Mouse (Mus musculus): Measurements from ENCODE around the gene Tmem59l. TPM values are rescaled to one million over a fixed set of nuclear protein-coding genes. Genes with fewer than 3 reads are reported as not detected.

The Tmem59l gene
- polyA plus RNA-seq, 1 experiment from 2014 or later: 0.76 TPM

DNA sequence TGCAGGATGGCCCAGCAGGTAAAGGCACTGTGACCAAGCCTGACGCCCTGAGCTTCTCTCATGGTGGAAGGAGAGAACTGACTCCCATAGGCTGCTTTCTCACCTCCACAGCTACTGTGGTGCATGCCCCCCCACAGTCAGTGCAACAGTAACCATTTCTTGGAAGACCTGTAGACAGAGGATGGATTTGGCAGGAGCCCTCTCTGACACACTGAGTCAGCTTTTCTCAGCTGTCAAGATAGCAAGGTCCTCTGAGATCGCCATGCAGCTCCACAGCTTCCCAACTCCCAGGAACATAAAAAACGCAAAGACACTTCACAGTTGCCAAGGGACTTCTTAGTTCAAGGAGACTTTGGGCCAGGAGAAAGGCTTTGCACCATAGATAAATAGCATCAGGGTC lies 28.7 kb downstream of the Tmem59l start:
- Histone ChIP-seq H3K4me1 (peaks cover 49% of the 10 kb centered on the region), H3K4me3 (no peak overlapping the region), H3K27me3 (replicated peaks) (no peaks in the 10 kb centered on the region), H3K36me3 (peaks cover 9% of the 10 kb centered on the region; the same call in 1 of the 2 replicates), H3K27ac (replicated peaks) (no peak overlapping the region), H3K9me3 (peaks cover 3% of the 10 kb centered on the region; the same call in 1 of the 2 replicates), H3K9ac (no peak overlapping the region), H3K4me2 (no peak overlapping the region)
- WGBS: 59% methylated on average over 3 of the region's 3 CpGs
- ATAC-seq (ENCODE audit: extremely low read depth, insufficient number of reproducible peaks, low FRiP score, low TSS enrichment): no peak

GRCm38 (mm10) chr8:70457882-70458281 lies 29.3 kb downstream of the Tmem59l start:
- Histone ChIP-seq H3K4me3 (no peak overlapping the region), H3K36me3 (peaks cover 9% of the 10 kb centered on the region; the same call in 1 of the 2 replicates), H3K27me3 (replicated peaks) (0 out of 2 replicates have a peak, but pooled peaks cover 1% of the 10 kb centered on the region), H3K27ac (replicated peaks) (no peak overlapping the region), H3K4me2 (no peak overlapping the region), H3K9me3 (peaks cover 3% of the 10 kb centered on the region; the same call in 1 of the 2 replicates), H3K9ac (no peak overlapping the region), H3K4me1 (peaks cover 52% of the 10 kb centered on the region)
- WGBS: 87% methylated on average over 6 of the region's 6 CpGs
- no peak for ATAC-seq (ENCODE audit: extremely low read depth, insufficient number of reproducible peaks, low FRiP score, low TSS enrichment)

DNA sequence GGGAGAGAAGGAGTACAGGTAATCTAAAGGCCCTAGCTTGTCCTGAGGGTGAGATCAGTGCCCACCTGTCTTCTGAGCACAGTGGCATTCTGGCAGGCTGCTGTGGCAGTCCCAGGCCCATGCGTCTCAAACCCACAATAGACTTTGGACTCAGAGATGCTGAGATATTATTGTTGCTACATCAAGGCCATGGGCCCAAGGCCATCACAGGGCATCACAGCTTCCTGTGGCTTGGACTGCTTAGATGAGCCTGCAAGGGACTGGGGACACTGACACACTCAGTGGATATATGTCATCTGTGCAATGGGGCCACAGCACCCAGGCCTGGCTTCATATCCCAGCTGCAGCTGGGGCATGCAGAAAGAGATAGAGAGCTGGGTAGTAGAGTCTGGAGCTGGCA lies 30.2 kb downstream of the Tmem59l start:
- WGBS: 96% methylated on average over 1 of the region's 1 CpGs
- H3K9ac ChIP-seq: 0 out of 2 replicates have a peak overlapping the region, but pooled peaks have one; percentile 3
- H3K4me2 ChIP-seq: no peak overlapping the region
- no peak overlapping the region for H3K27ac ChIP-seq (replicated peaks)
- peaks cover 7% of the 10 kb centered on the region; the same call in 1 of the 2 replicates for H3K27me3 ChIP-seq (replicated peaks)
- peaks cover 54% of the 10 kb centered on the region for H3K4me1 ChIP-seq
- ATAC-seq (ENCODE audit: extremely low read depth, insufficient number of reproducible peaks, low FRiP score, low TSS enrichment): no peak
- peaks cover 3% of the 10 kb centered on the region; the same call in 1 of the 2 replicates for H3K9me3 ChIP-seq
- no peak overlapping the region for H3K4me3 ChIP-seq
- H3K36me3 ChIP-seq: peaks cover 15% of the 10 kb centered on the region

- H3K9me3 ChIP-seq: no peaks in the 10 kb centered on the region
- peak overlapping the region; percentile 70 for H3K9ac ChIP-seq
- peaks cover 30% of the 10 kb centered on the region for H3K36me3 ChIP-seq
- H3K4me3 ChIP-seq: no peak overlapping the region
- no peak overlapping the region for H3K4me2 ChIP-seq
- WGBS: 46% methylated on average over 5 of the region's 5 CpGs
- ATAC-seq (ENCODE audit: extremely low read depth, insufficient number of reproducible peaks, low FRiP score, low TSS enrichment): no peak
- peak overlapping the region; percentile 75 for H3K27ac ChIP-seq (replicated peaks)
- peaks cover 21% of the 10 kb centered on the region for H3K27me3 ChIP-seq (replicated peaks)
- H3K4me1 ChIP-seq: peaks cover 43% of the 10 kb centered on the region
Measured at GRCm38 (mm10) chr8:70453852-70454251, 33.3 kb downstream of the Tmem59l start.

- no peak overlapping the region for H3K4me3 ChIP-seq
- 0 out of 2 replicates have a peak overlapping the region, but pooled peaks have one; percentile 70 for H3K9ac ChIP-seq
- 38% methylated on average over 52 of the region's 52 CpGs for WGBS
- H3K9me3 ChIP-seq: no peaks in the 10 kb centered on the region
- peaks cover 30% of the 10 kb centered on the region for H3K36me3 ChIP-seq
- H3K27me3 ChIP-seq (replicated peaks): peaks cover 21% of the 10 kb centered on the region
- no peak for ATAC-seq (ENCODE audit: extremely low read depth, insufficient number of reproducible peaks, low FRiP score, low TSS enrichment)
- H3K4me2 ChIP-seq: peak overlapping the region; percentile 22
- no peak overlapping the region for H3K27ac ChIP-seq (replicated peaks)
- H3K4me1 ChIP-seq: peaks cover 53% of the 10 kb centered on the region
Measured at GRCm38 (mm10) chr8:70452196-70452966, 34.8 kb downstream of the Tmem59l start.

- WGBS: 53% methylated on average over 19 of the region's 19 CpGs
- H3K9ac ChIP-seq: 0 out of 2 replicates have a peak overlapping the region, but pooled peaks have one; percentile 37
- no peak overlapping the region for H3K4me3 ChIP-seq
- H3K27me3 ChIP-seq (replicated peaks): peaks cover 31% of the 10 kb centered on the region
- H3K27ac ChIP-seq (replicated peaks): peak overlapping the region; percentile 20
- H3K9me3 ChIP-seq: no peaks in the 10 kb centered on the region
- H3K4me2 ChIP-seq: no peak overlapping the region
- no peak for ATAC-seq (ENCODE audit: extremely low read depth, insufficient number of reproducible peaks, low FRiP score, low TSS enrichment)
- H3K4me1 ChIP-seq: peaks cover 32% of the 10 kb centered on the region
- H3K36me3 ChIP-seq: peaks cover 30% of the 10 kb centered on the region
Measured at GRCm38 (mm10) chr8:70447639-70448420, 39.3 kb downstream of the Tmem59l start.

GRCm38 (mm10) chr8:70445988-70446387 lies 41.2 kb downstream of the Tmem59l start:
- Histone ChIP-seq H3K4me3 (no peak overlapping the region), H3K27ac (replicated peaks) (no peak overlapping the region), H3K27me3 (replicated peaks) (peaks cover 17% of the 10 kb centered on the region; the same call in 1 of the 2 replicates), H3K4me2 (no peak overlapping the region), H3K9ac (no peak overlapping the region), H3K9me3 (no peaks in the 10 kb centered on the region), H3K4me1 (peaks cover 20% of the 10 kb centered on the region), H3K36me3 (peaks cover 15% of the 10 kb centered on the region)
- 72% methylated on average over 1 of the region's 1 CpGs for WGBS
- no peak for ATAC-seq (ENCODE audit: extremely low read depth, insufficient number of reproducible peaks, low FRiP score, low TSS enrichment)

DNA sequence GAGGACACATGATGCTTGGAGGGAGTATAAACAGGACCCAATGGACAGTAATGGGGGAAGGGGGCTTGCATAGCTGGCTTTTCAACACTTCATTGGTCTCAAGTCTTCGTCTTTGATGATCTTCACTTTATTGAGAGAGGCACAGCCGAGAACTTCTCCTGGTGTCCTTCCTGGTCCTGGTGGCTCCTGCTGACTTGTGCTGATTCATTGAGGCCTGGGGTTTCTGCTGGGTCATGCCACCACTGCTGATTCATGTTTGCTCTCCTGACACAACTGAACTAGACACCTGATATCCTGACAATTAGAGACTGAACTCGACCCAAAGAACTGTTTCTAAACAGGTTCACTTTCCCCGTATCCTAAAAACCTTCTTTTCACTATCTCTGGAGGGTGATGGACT lies 43.8 kb downstream of the Tmem59l start:
- Histone ChIP-seq H3K36me3 (no peaks in the 10 kb centered on the region), H3K27ac (replicated peaks) (peak overlapping the region; percentile 53), H3K27me3 (replicated peaks) (peaks cover 16% of the 10 kb centered on the region; the same call in 1 of the 2 replicates), H3K4me2 (no peak overlapping the region), H3K9me3 (no peaks in the 10 kb centered on the region), H3K4me1 (peaks cover 20% of the 10 kb centered on the region), H3K9ac (no peak overlapping the region), H3K4me3 (no peak overlapping the region)
- WGBS: 64% methylated on average over 4 of the region's 4 CpGs
- no peak for ATAC-seq (ENCODE audit: extremely low read depth, insufficient number of reproducible peaks, low FRiP score, low TSS enrichment)

DNA sequence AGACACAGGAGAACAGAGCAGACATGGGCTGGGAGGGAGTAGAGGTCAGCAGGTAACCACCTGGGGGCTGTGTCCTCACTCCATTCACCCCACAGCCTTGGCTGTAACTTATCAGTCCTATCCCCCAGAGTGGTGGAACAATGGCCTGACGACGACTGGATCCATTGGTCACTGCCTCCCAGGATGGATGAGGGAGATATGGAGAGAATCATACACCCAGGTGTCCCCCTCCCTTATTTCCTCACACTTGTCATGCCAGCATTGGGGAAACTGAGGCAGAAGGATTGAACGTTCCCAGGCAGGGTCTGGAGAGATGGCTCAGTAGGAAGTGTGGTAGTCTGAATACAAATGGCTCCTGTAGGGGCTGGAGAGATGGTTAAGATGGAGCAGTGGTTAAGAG lies 45.6 kb downstream of the Tmem59l start:
- no peak overlapping the region for H3K4me3 ChIP-seq
- peaks cover 16% of the 10 kb centered on the region for H3K4me1 ChIP-seq
- no peak overlapping the region for H3K4me2 ChIP-seq
- no peaks in the 10 kb centered on the region for H3K9me3 ChIP-seq
- no peak for ATAC-seq (ENCODE audit: extremely low read depth, insufficient number of reproducible peaks, low FRiP score, low TSS enrichment)
- 62% methylated on average over 3 of the region's 3 CpGs for WGBS
- H3K36me3 ChIP-seq: no peaks in the 10 kb centered on the region
- no peak overlapping the region for H3K9ac ChIP-seq
- peaks cover 10% of the 10 kb centered on the region; the same call in 1 of the 2 replicates for H3K27me3 ChIP-seq (replicated peaks)
- H3K27ac ChIP-seq (replicated peaks): no peak overlapping the region

DNA sequence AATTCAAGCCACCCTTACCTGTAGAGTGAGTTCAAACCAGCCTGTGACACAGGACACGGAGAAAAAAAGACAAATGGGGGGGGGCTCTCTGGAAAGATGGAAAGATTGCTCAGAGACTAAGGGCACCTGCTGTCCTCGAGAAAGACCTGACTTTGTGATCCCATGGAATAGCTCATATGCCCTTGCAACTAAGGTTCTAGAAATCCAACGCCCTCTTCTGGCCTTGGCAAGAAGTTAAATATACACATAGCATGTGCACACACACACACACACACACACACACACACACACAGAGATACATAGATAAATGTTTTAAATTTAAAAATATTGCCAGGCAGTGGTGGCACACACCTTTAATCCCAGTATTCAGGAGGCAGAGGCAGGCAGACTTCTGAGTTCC lies 46.9 kb downstream of the Tmem59l start:
- Histone ChIP-seq H3K4me1 (peaks cover 16% of the 10 kb centered on the region), H3K36me3 (no peaks in the 10 kb centered on the region), H3K4me2 (peak overlapping the region; percentile 89), H3K9ac (peak overlapping the region; percentile 89), H3K27me3 (replicated peaks) (0 out of 2 replicates have a peak, but pooled peaks cover 5% of the 10 kb centered on the region), H3K4me3 (peak overlapping the region; percentile 76), H3K9me3 (no peaks in the 10 kb centered on the region), H3K27ac (replicated peaks) (peak overlapping the region; percentile 71)
- WGBS: 39% methylated on average over 3 of the region's 3 CpGs
- ATAC-seq (ENCODE audit: extremely low read depth, insufficient number of reproducible peaks, low FRiP score, low TSS enrichment): no peak

GRCm38 (mm10) chr8:70439848-70440179 lies 47.3 kb downstream of the Tmem59l start:
- H3K27me3 ChIP-seq (replicated peaks): 0 out of 2 replicates have a peak, but pooled peaks cover 5% of the 10 kb centered on the region
- H3K4me3 ChIP-seq: peak overlapping the region; percentile 76
- 4% methylated on average over 7 of the region's 7 CpGs for WGBS
- no peak for ATAC-seq (ENCODE audit: extremely low read depth, insufficient number of reproducible peaks, low FRiP score, low TSS enrichment)
- peaks cover 16% of the 10 kb centered on the region for H3K4me1 ChIP-seq
- H3K9ac ChIP-seq: peak overlapping the region; percentile 89
- H3K27ac ChIP-seq (replicated peaks): peak overlapping the region; percentile 71
- H3K4me2 ChIP-seq: peak overlapping the region; percentile 89
- no peaks in the 10 kb centered on the region for H3K36me3 ChIP-seq
- H3K9me3 ChIP-seq: no peaks in the 10 kb centered on the region
